Mouse (Mus musculus): ENCODE data around the gene Msrb2.

GRCm38 (mm10) chr2:19362880-19363279 lies 8.4 kb upstream of the Msrb2 start:
- TF ChIP-seq CTCF (IDR thresholded peaks at IDR 0.05; ENCODE audit: low read depth, low read length) (no peak), POLR2A (IDR thresholded peaks at IDR 0.05; ENCODE audit: extremely low read depth, insufficient read depth, low read length) (no peak)
